Mouse (Mus musculus) brain, embryonic 14.5 days (tissue): ENCODE data around the gene Hoxa3.

Experiments used
- CTCF ChIP-seq: fragments of 200-500 bp; IDR thresholded peaks from 2 replicates; pipeline ENCODE4 v1.5.1; 2012; ENCODE audit warnings: inconsistent platforms, mild to moderate bottlenecking, moderate library complexity, borderline replicate concordance; ENCODE audit not compliant: insufficient read depth, insufficient read length; ENCODE audit errors: extremely low read depth
- POLR2A ChIP-seq: fragments of 200-500 bp; IDR thresholded peaks from 2 replicates; pipeline ENCODE4 v1.6.1; 2012; ENCODE audit warnings: mild to moderate bottlenecking, inconsistent platforms, borderline replicate concordance; ENCODE audit not compliant: poor library complexity, insufficient read depth, insufficient read length, severe bottlenecking; ENCODE audit errors: extremely low read depth

DNA sequence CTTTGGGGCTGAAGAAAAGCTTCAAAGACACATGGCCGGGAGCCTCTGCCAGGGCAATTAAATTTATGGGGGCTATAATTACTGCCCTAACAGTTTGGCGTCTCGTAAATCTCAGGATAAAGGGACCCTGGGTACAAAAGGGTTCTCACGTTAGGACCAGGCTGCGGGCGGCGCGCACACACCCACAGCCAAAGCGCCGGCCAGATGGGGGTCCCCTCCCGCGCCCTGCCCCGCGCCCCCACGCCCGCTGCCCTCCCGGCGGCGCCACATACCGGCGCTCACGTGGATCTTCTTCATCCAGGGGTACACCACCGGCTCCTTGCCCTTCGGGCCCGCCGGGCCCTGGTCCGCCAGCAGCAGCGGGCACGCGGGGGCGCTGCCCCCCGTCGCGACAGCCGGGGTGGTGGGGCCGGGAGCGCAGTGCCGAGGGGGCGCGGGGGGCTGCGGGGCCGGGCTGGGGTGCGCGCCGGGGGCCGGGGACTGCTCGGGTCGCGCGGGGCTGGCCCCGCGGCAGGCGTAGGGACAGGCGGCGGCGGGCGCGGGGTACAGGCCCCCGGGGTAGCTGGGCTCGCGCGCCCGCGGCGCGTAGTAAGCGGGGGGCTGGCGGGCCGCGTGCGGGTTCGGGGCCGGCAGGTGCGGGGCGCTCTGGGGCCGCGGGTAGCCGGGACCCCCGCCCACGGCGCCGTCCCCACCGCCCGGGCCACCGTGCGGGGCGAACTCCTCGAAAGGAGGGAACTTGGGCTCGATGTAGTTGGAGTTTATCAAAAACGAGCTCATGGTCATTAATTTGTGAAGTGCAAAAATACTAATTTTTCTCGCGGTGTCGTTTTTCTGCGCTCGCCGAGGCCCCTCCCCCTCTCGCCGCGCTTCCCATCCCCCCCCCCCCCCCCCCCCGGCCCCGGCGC is 22.0 kb downstream of the Hoxa3 start, which contains the start of gene Hoxa4:
- TF ChIP-seq CTCF, result no peak
- TF ChIP-seq POLR2A, result no peak
